Mouse (Mus musculus): ENCODE data around the gene Ltn1.

The Ltn1 gene

GRCm38 (mm10) chr16:87432033-87432814 lies at the start of gene Ltn1:
TSS of gene Ltn1 (minus strand) at chr16:87432612.
- ATAC-seq (ENCODE audit: insufficient number of reproducible peaks, low FRiP score, low TSS enrichment), result peak; percentile 100

- ATAC-seq (ENCODE audit: insufficient number of reproducible peaks, low FRiP score, low TSS enrichment), result no peak
Measured at GRCm38 (mm10) chr16:87470579-87470978, 38.2 kb upstream of the Ltn1 start.

GRCm38 (mm10) chr16:87458752-87459151 lies 26.3 kb upstream of the Ltn1 start:
- ATAC-seq (ENCODE audit: insufficient number of reproducible peaks, low FRiP score, low TSS enrichment), result no peak

- ATAC-seq (ENCODE audit: insufficient number of reproducible peaks, low FRiP score, low TSS enrichment), result no peak; the same call in 1 of the 2 replicates
Measured at GRCm38 (mm10) chr16:87455180-87455611, 22.8 kb upstream of the Ltn1 start.

GRCm38 (mm10) chr16:87454419-87455179 lies 22.2 kb upstream of the Ltn1 start, which contains the start of gene Usp16:
TSS of gene Usp16 (plus strand) at chr16:87454703.
- peak; percentile 98 for ATAC-seq (ENCODE audit: insufficient number of reproducible peaks, low FRiP score, low TSS enrichment)

- no peak for ATAC-seq (ENCODE audit: insufficient number of reproducible peaks, low FRiP score, low TSS enrichment)
Measured at GRCm38 (mm10) chr16:87453226-87453625, 20.8 kb upstream of the Ltn1 start.

- no peak for ATAC-seq (ENCODE audit: insufficient number of reproducible peaks, low FRiP score, low TSS enrichment)
Measured at GRCm38 (mm10) chr16:87445528-87445927, 13.1 kb upstream of the Ltn1 start.

- ATAC-seq (ENCODE audit: insufficient number of reproducible peaks, low FRiP score, low TSS enrichment), result no peak
Measured at GRCm38 (mm10) chr16:87445110-87445509, 12.7 kb upstream of the Ltn1 start.

- ATAC-seq (ENCODE audit: insufficient number of reproducible peaks, low FRiP score, low TSS enrichment), result no peak
Measured at GRCm38 (mm10) chr16:87444071-87444470, 11.7 kb upstream of the Ltn1 start.

- ATAC-seq (ENCODE audit: insufficient number of reproducible peaks, low FRiP score, low TSS enrichment), result no peak
Measured at GRCm38 (mm10) chr16:87443245-87443644, 10.8 kb upstream of the Ltn1 start.

- no peak for ATAC-seq (ENCODE audit: insufficient number of reproducible peaks, low FRiP score, low TSS enrichment)
Measured at GRCm38 (mm10) chr16:87442291-87442690, 9.9 kb upstream of the Ltn1 start.

- ATAC-seq (ENCODE audit: insufficient number of reproducible peaks, low FRiP score, low TSS enrichment), result peak; percentile 53
Measured at GRCm38 (mm10) chr16:87441089-87441488, 8.7 kb upstream of the Ltn1 start.

- ATAC-seq (ENCODE audit: insufficient number of reproducible peaks, low FRiP score, low TSS enrichment), result peak; percentile 97
Measured at GRCm38 (mm10) chr16:87440184-87440686, 7.8 kb upstream of the Ltn1 start, which contains the start of gene Rwdd2b. TSS of gene Rwdd2b (minus strand) at chr16:87440573.

- ATAC-seq (ENCODE audit: insufficient number of reproducible peaks, low FRiP score, low TSS enrichment), result no peak
Measured at GRCm38 (mm10) chr16:87438697-87439096, 6.3 kb upstream of the Ltn1 start.

- ATAC-seq (ENCODE audit: insufficient number of reproducible peaks, low FRiP score, low TSS enrichment), result no peak
Measured at GRCm38 (mm10) chr16:87437096-87437495, 4.7 kb upstream of the Ltn1 start.

GRCm38 (mm10) chr16:87435411-87436205 lies 3.2 kb upstream of the Ltn1 start:
- ATAC-seq (ENCODE audit: insufficient number of reproducible peaks, low FRiP score, low TSS enrichment), result no peak

GRCm38 (mm10) chr16:87434946-87435345 lies 2.5 kb upstream of the Ltn1 start:
- no peak for ATAC-seq (ENCODE audit: insufficient number of reproducible peaks, low FRiP score, low TSS enrichment)

GRCm38 (mm10) chr16:87434266-87434665 lies 1.9 kb upstream of the Ltn1 start:
- ATAC-seq (ENCODE audit: insufficient number of reproducible peaks, low FRiP score, low TSS enrichment), result no peak

GRCm38 (mm10) chr16:87427516-87427915 lies 4.9 kb downstream of the Ltn1 start:
- no peak for ATAC-seq (ENCODE audit: insufficient number of reproducible peaks, low FRiP score, low TSS enrichment)

GRCm38 (mm10) chr16:87420662-87421061 lies 11.8 kb downstream of the Ltn1 start:
- no peak for ATAC-seq (ENCODE audit: insufficient number of reproducible peaks, low FRiP score, low TSS enrichment)
